29 mouse cellular contexts compared by ENCODE assay signal in genomic region chr19:36236576-36237345, GRCm38 (mm10).
A peak's percentile ranks its signal among the peaks of the same experiment; 100 is the strongest.
DNase-seq lines count a peak whose midpoint lies in the region; ATAC-seq and TF ChIP-seq lines count a peak whose summit lies in the region.
"Had no signal": no experiment of that assay in that cellular context is flagged by ENCODE, and none has a peak within 500 bp of the region (broad histone marks: within the 10 kb centered on the region; RNA-seq: fewer than 3 reads in every experiment).

No protein-coding gene starts in this region.

- H3K4me1 ChIP-seq in lung, embryonic 14.5 days (ENCODE audit: insufficient read depth) = no peaks in the 10 kb centered on the region; the same call in 1 of the 2 replicates
- H3K4me1 ChIP-seq in embryonic fibroblast, embryonic 13.5 days (ENCODE audit: control insufficient read depth, insufficient read depth, low read length) = no peaks in the 10 kb centered on the region; the same call in 1 of the 2 replicates
- no peaks in the 10 kb centered on the region for H3K4me1 ChIP-seq in hindbrain, embryonic 16.5 days (ENCODE audit: control insufficient read depth, insufficient read depth, low read depth, low read length)
- H3K4me1 ChIP-seq: embryonic facial prominence, embryonic 13.5 days; intestine, embryonic 15.5 days; limb, embryonic 12.5 days; neural tube, embryonic 15.5 days had no signal

- peak; percentile 75 for ATAC-seq in lung, embryonic 14.5 days (ENCODE audit: insufficient read depth)
- ATAC-seq in hindbrain, embryonic 16.5 days = no peak
- ATAC-seq: activated CD4-positive, CD25-positive, alpha-beta regulatory T cell, adult 4 months; forebrain, embryonic 16.5 days; hindbrain, postnatal 0 days; intestine, embryonic 15.5 days had no signal

- TF ChIP-seq POLR2A in embryonic fibroblast, embryonic 13.5 days (IDR thresholded peaks at IDR 0.05; ENCODE audit: low read depth, low read length) = no peak

- no peak overlapping the region for H3K4me2 ChIP-seq in lung, embryonic 14.5 days
- no peak overlapping the region for H3K4me2 ChIP-seq in hindbrain, embryonic 16.5 days (ENCODE audit: low read length)
- H3K4me2 ChIP-seq: embryonic facial prominence, embryonic 13.5 days; intestine, embryonic 15.5 days; limb, embryonic 12.5 days; neural tube, embryonic 15.5 days had no signal

- no peaks in the 10 kb centered on the region for H3K9me3 ChIP-seq in lung, embryonic 14.5 days (ENCODE audit: low read depth, low read length)
- no peaks in the 10 kb centered on the region for H3K9me3 ChIP-seq in hindbrain, embryonic 16.5 days (ENCODE audit: control insufficient read depth, low read length)
- H3K9me3 ChIP-seq: embryonic facial prominence, embryonic 13.5 days; intestine, embryonic 15.5 days; limb, embryonic 12.5 days; neural tube, embryonic 15.5 days had no signal

- TF ChIP-seq CTCF in lung, embryonic 14.5 days (IDR thresholded peaks at IDR 0.05; ENCODE audit: low read depth) = no peak
- no peak for TF ChIP-seq CTCF in embryonic fibroblast, embryonic 13.5 days (IDR thresholded peaks at IDR 0.05; ENCODE audit: borderline replicate concordance, insufficient read depth, low read length)

- no peaks in the 10 kb centered on the region for H3K27me3 ChIP-seq in lung, embryonic 14.5 days (ENCODE audit: insufficient read depth, low read length)
- H3K27me3 ChIP-seq in hindbrain, embryonic 16.5 days (replicated peaks; ENCODE audit: control insufficient read depth, insufficient read depth, low read length) = no peaks in the 10 kb centered on the region
- H3K27me3 ChIP-seq: embryonic facial prominence, embryonic 13.5 days; intestine, embryonic 15.5 days; limb, embryonic 12.5 days; neural tube, embryonic 15.5 days had no signal

- no peak overlapping the region for H3K27ac ChIP-seq in lung, embryonic 14.5 days (ENCODE audit: low read depth)
- H3K27ac ChIP-seq in embryonic fibroblast, embryonic 13.5 days (ENCODE audit: insufficient read depth, low read length) = peak overlapping the region; percentile 34; the same call in 1 of the 2 replicates
- no peak overlapping the region for H3K27ac ChIP-seq in hindbrain, embryonic 16.5 days (ENCODE audit: low read depth, low read length)
- H3K27ac ChIP-seq: embryonic facial prominence, embryonic 13.5 days; gastrocnemius, adult 2 months; hindbrain, postnatal 0 days; intestine, embryonic 15.5 days; limb, embryonic 12.5 days; macrophage; neural tube, embryonic 15.5 days had no signal

- no peaks in the 10 kb centered on the region for H3K36me3 ChIP-seq in lung, embryonic 14.5 days (ENCODE audit: insufficient read depth)
- no peaks in the 10 kb centered on the region for H3K36me3 ChIP-seq in hindbrain, embryonic 16.5 days (ENCODE audit: control insufficient read depth, insufficient read depth, low read length)
- H3K36me3 ChIP-seq: embryonic facial prominence, embryonic 13.5 days; intestine, embryonic 15.5 days; limb, embryonic 12.5 days; neural tube, embryonic 15.5 days had no signal

- DNase-seq in embryo, embryonic 10 days (ENCODE audit: low spot score) = peak; percentile 27
- DNase-seq in embryo, embryonic 10.5 days (ENCODE audit: low spot score) = no peak
- DNase-seq in lung, embryonic 14.5 days = peak; percentile 67
- no peak for DNase-seq in lung, postnatal 36 days
- DNase-seq in ES-CJ7 (ENCODE audit: low read depth, low spot score) = peak; percentile 49
- no peak for DNase-seq in cerebellum, adult 9-11 months
- DNase-seq: adrenal gland, adult 2 months; adrenal gland, postnatal 36 days; cerebellum, adult 18-20 months; cerebellum, postnatal 14 days; gastrocnemius, adult 2 months; gastrocnemius, postnatal 36 days; heart, postnatal 10 days; kidney, adult 2 months; kidney, postnatal 25 days; midbrain, embryonic 14.5 days; retina, postnatal 1 day; right cerebral cortex, postnatal 14 days had no signal

- no peak overlapping the region for H3K9ac ChIP-seq in lung, embryonic 14.5 days
- H3K9ac ChIP-seq in hindbrain, embryonic 16.5 days (ENCODE audit: low read depth, low read length) = no peak overlapping the region
- H3K9ac ChIP-seq: embryonic facial prominence, embryonic 13.5 days; intestine, embryonic 15.5 days; limb, embryonic 12.5 days; neural tube, embryonic 15.5 days had no signal

- 21% methylated on average over 7 of the region's 7 CpGs for whole genome bisulfite sequencing in lung, embryonic 14.5 days
- WGBS in hindbrain, embryonic 16.5 days = 83% methylated on average over 7 of the region's 7 CpGs

- H3K4me3 ChIP-seq in lung, embryonic 14.5 days (ENCODE audit: low read depth, low read length) = no peak overlapping the region
- no peak overlapping the region for H3K4me3 ChIP-seq in embryonic fibroblast, embryonic 13.5 days (ENCODE audit: insufficient read depth, low read length)
- no peak overlapping the region for H3K4me3 ChIP-seq in hindbrain, embryonic 16.5 days (ENCODE audit: low read length)
- H3K4me3 ChIP-seq: embryonic facial prominence, embryonic 13.5 days; erythroblast, embryonic 14.5 days; gastrocnemius, adult 2 months; intestine, embryonic 15.5 days; limb, embryonic 12.5 days; neural tube, embryonic 15.5 days had no signal

Comparison
In these comparisons a context has a peak if more than half of its experiments do, and no peak if none do; other contexts are left out.
1. DNase-seq: peak in embryo, embryonic 10 days (single experiment), lung, embryonic 14.5 days (single experiment) and ES-CJ7 (single experiment); none in embryo, embryonic 10.5 days (single experiment), lung, postnatal 36 days (single experiment) and cerebellum, adult 9-11 months (single experiment).